Mouse (Mus musculus) small intestine, adult 2 months (tissue): ENCODE measurements around the gene Spata32.

Experiments
- CTCF ChIP-seq: fragments of 200-500 bp; IDR thresholded peaks from 2 replicates; pipeline ENCODE4 v1.5.1; 2012; ENCODE audit warnings: low read depth, mild to moderate bottlenecking, control low read depth, inconsistent platforms, low read length, moderate library complexity, mixed read lengths; ENCODE audit not compliant: insufficient replicate concordance, insufficient read length; ENCODE audit errors: extremely low read depth
- POLR2A ChIP-seq: fragments of 200-500 bp; IDR thresholded peaks from 2 replicates; pipeline ENCODE4 v1.6.1; 2012; ENCODE audit warnings: low read depth, mild to moderate bottlenecking, control low read depth, inconsistent platforms, low read length, moderate library complexity

- TF ChIP-seq CTCF = no peak
- TF ChIP-seq POLR2A = no peak
These were observed 16.2 kb upstream of the Spata32 start for GRCm38 (mm10) chr11:103234447-103234846.
